Mouse (Mus musculus) liver, embryonic 14.5 days (tissue): ENCODE results near the gene Cenpa. TPM values are rescaled to one million over a fixed set of nuclear protein-coding genes. Genes with fewer than 3 reads are reported as not detected.
A peak's percentile ranks its signal among the peaks of the same experiment; 100 is the strongest.
"Not testable (repeated sequence)": the region's sequence is repeated elsewhere in the genome, so short reads cannot be mapped to it uniquely, and the experiment has no call there.

Source experiments
- ATAC-seq: fragments of 200-750 bp; cut with Nextera tagmentation; 2 replicates; pipeline ENCODE4 v1.8.0; 2017; ENCODE audit warnings: moderate number of reproducible peaks, mild to moderate bottlenecking, moderate library complexity; ENCODE audit not compliant: insufficient read depth
- DNase-seq, 3 experiments: peaks; one replicate each; pipeline ENCODE4 v3.0.0-alpha.2; 2012 to 2013; ENCODE audit warnings: low read depth in 3 of 3, low spot score in 3 of 3
- H3K27ac ChIP-seq: fragments of 300-500 bp; sonication (generic); 2 replicates; pipeline ENCODE4 v1.5.1; 2014; ENCODE audit warnings: moderate library complexity, mild to moderate bottlenecking, control low read depth, inconsistent platforms
- H3K27me3 ChIP-seq: fragments of 300-500 bp; sonication (generic); 2 replicates; pipeline ENCODE4 v1.6.1; 2014; ENCODE audit warnings: mild to moderate bottlenecking, low read length, moderate library complexity; ENCODE audit not compliant: control insufficient read depth, insufficient read depth
- H3K36me3 ChIP-seq: fragments of 300-500 bp; sonication (generic); replicated peaks from 2 replicates; pipeline ENCODE4 v1.6.1; 2014; ENCODE audit warnings: low read depth; ENCODE audit not compliant: control insufficient read depth, insufficient read depth
- H3K4me1 ChIP-seq, 2 experiments: fragments of 200-500 bp in 1 of 2; fragments of 300-500 bp in 1 of 2; sonication (generic) in 1 of 2; replicated peaks; 2 replicates each; pipeline ENCODE4 v1.6.1; 2012 to 2014; ENCODE audit warnings: antibody characterized with exemption in 1 of 2, inconsistent platforms in 1 of 2, low read length in 1 of 2; ENCODE audit not compliant: control insufficient read depth in 2 of 2, insufficient read depth in 2 of 2
- H3K4me2 ChIP-seq: fragments of 300-500 bp; sonication (generic); 2 replicates; pipeline ENCODE4 v1.6.1; 2014; ENCODE audit warnings: low read depth, mild to moderate bottlenecking, control low read depth, moderate library complexity
- H3K4me3 ChIP-seq, 2 experiments: fragments of 200-500 bp in 1 of 2; fragments of 300-500 bp in 1 of 2; sonication (generic) in 1 of 2; 2 replicates each; pipeline ENCODE4 v1.5.1; 2012 to 2014; ENCODE audit warnings: low read depth in 2 of 2, low read length in 2 of 2, mild to moderate bottlenecking in 2 of 2, control low read depth in 1 of 2, inconsistent platforms in 1 of 2, moderate library complexity in 1 of 2; ENCODE audit not compliant: insufficient read depth in 1 of 2
- H3K9ac ChIP-seq: fragments of 300-500 bp; sonication (generic); replicated peaks from 2 replicates; pipeline ENCODE4 v1.6.1; 2014; ENCODE audit warnings: mild to moderate bottlenecking, control low read depth, moderate library complexity
- H3K9me3 ChIP-seq: fragments of 300-500 bp; sonication (generic); 2 replicates; pipeline ENCODE4 v1.6.1; 2016; ENCODE audit warnings: low read length, mixed read lengths; ENCODE audit not compliant: control insufficient read depth
- CTCF ChIP-seq: IDR thresholded peaks from 2 replicates; pipeline ENCODE4 v1.5.1; 2016; ENCODE audit warnings: antibody characterized with exemption, low read depth, control low read depth
- EP300 ChIP-seq: IDR thresholded peaks from 2 replicates; pipeline ENCODE4 v1.6.1; 2016; ENCODE audit warnings: antibody characterized with exemption, low read depth
- WGBS: fragments of 180-500 bp; shearing (Covaris S2); extraction: QIAGEN DNeasy Blood & Tissue Kit; methylation state at CpG from one replicate; pipeline ENCODE4 v1.1.7; 2014; ENCODE audit not compliant: insufficient replicate concordance; 5-methylcytosine and 5-hydroxymethylcytosine counted together
- polyA plus RNA-seq, 2 experiments: library from polyadenylated mRNA; depleted of rRNA in 1 of 2; stranded (reverse) in 1 of 2; unstranded in 1 of 2; fragments of >200 nt; fragmentation: Nextera tagmentation in 1 of 2; extraction: Ambion mirVana in 1 of 2; gene quantifications; 2 replicates each; pipeline versions ENCODE4 v1.2.1 to v1.2.3; 2012 to 2014

Gene Cenpa
- polyA plus RNA-seq, 2 experiments: 122 to 209 TPM

DNA sequence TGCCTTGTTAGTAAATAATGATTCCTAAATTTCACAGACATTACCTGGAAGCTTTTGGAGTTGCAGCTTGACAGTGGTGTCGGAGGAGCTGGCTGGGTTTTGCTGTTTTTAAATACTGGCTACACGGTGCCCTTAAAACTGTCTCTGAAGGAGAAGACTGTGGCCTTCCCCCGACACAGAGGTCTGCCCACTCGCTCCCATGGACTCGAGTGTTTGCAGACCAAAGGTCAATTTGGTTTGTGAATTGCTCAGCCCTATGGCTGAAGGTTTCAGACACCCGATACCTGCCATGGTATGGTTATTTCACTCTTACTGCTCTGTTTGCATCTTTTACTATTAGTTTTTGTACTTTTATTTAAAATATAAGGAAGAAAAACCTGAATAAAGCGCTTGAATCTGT lies 7.4 kb downstream of the Cenpa start:
- H3K27ac ChIP-seq: no peak overlapping the region
- H3K4me3 ChIP-seq: no peak overlapping the region
- ATAC-seq (no peak), DNase-seq (no peak)
- H3K9me3 ChIP-seq: no peaks in the 10 kb centered on the region
- no peak overlapping the region for H3K9ac ChIP-seq
- H3K4me2 ChIP-seq: 0 out of 2 replicates have a peak overlapping the region, but pooled peaks have one; percentile 11
- H3K27me3 ChIP-seq: no peaks in the 10 kb centered on the region
- 82% methylated on average over 7 of the region's 7 CpGs for WGBS
- peaks cover 4 to 7% of the 10 kb centered on the region in 2 experiments for H3K4me1 ChIP-seq
- H3K36me3 ChIP-seq: peaks cover 75% of the 10 kb centered on the region
- TF ChIP-seq EP300 (no peak), CTCF (no peak)

DNA sequence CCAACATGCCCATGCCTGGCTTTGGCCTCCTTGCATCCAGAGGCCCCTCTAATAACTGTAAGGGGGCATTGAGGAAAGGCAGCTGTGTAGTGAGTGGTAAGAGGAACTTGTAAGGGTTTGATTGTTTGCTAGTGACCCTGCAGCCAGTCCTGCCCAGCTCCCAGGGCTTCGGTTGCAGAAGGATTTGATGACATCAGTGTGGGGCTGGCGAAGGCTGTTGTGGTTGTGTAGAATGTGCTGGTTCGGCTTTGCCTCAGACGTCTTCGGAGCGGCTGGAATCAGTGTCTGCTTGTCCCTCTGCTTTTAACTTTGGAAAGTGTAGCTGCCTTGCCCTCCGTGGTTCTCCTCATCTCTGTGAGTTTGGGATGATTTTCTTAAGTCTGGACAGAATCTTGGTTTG lies 10.2 kb downstream of the Cenpa start:
- ATAC-seq: no peak
- Histone ChIP-seq H3K9me3 (no peaks in the 10 kb centered on the region), H3K9ac (no peak overlapping the region), H3K4me2 (no peak overlapping the region), H3K4me3 (no peak overlapping the region), H3K27ac (no peak overlapping the region), H3K27me3 (no peaks in the 10 kb centered on the region), H3K36me3 (peaks cover 48% of the 10 kb centered on the region), H3K4me1 (no peaks in the 10 kb centered on the region)
- no peak for TF ChIP-seq CTCF
- no peak for TF ChIP-seq EP300
- no peak for DNase-seq
- 87% methylated on average over 7 of the region's 7 CpGs for WGBS

DNA sequence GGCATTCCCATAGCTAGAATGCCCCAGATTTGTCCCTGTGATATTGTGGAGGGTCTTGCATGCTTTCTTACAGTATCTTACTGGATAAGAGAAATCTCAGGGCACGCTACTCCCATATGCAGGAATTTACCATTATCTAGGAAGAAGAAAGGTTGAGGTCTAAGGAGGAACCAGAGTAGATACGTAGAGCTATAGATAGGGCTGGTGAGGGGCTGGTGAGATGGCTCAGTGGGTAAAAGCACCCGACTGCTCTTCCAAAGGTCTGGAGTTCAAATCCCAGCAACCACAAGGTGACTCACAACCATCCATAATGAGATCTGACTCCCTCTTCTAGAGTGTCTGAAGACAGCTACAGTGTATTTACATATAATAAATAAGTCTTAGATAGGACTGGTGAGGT lies 11.5 kb downstream of the Cenpa start:
- ATAC-seq, H3K4me3 ChIP-seq, H3K4me1 ChIP-seq, H3K9me3 ChIP-seq, H3K9ac ChIP-seq, H3K4me2 ChIP-seq, H3K27me3 ChIP-seq, H3K27ac ChIP-seq, DNase-seq: not testable (repeated sequence)
- H3K36me3 ChIP-seq: peaks cover 35% of the 10 kb centered on the region
- WGBS: 82% methylated on average over 3 of the region's 3 CpGs

DNA sequence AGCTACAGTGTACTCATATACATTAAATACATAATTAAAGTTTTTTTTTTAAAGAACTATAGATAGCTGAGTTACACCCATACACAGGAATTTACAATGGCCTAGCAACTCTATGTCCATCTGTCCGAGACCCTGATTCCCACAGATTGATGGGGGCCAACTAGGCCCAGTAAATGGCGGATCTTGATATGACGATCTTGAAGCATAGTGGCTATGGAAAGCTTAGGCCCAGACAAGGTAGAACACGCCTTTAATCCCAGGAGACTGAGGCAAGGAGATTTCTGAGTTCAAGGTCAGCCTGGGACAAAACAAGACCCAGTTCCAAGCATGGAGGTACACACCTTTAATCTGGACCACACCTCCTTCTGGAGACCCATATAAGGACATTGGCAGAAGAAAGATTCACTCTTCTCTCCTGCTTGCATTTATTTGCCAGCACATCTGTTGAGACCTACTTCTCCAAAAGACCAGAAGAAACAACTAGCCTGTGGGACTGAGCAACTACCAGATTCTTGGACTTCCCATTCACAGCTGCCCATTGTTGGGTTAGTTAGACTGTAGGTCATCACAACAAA lies 12.2 kb downstream of the Cenpa start:
- WGBS: 80% methylated on average over 4 of the region's 4 CpGs
- H3K9ac ChIP-seq: no peak overlapping the region
- no peak for DNase-seq
- no peaks in the 10 kb centered on the region for H3K4me1 ChIP-seq
- peaks cover 28% of the 10 kb centered on the region for H3K36me3 ChIP-seq
- H3K27me3 ChIP-seq: no peaks in the 10 kb centered on the region
- no peak for ATAC-seq
- no peak overlapping the region for H3K4me3 ChIP-seq
- TF ChIP-seq EP300 (no peak), CTCF (no peak)
- no peak overlapping the region for H3K4me2 ChIP-seq
- H3K27ac ChIP-seq: no peak overlapping the region
- no peaks in the 10 kb centered on the region for H3K9me3 ChIP-seq

DNA sequence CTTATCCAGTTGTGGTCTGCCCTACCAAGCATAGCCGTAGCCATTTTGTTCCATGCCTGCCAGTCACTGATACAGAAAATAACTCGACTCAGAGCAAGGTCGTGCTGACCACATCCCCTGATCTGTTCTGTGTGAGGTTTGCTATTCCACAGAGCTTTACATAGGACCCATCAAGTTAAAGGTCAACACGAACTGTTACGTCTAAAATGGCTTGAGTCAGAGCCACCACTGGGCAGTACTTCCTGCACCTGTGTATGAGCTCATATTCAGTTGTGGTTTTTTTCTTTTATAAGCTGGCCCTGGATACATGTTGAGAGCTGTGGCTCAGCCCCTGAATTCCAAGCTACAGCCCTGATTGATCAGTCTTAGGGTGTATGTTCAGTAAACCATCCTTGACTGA lies 13.0 kb downstream of the Cenpa start:
- Histone ChIP-seq H3K4me3 (no peak overlapping the region), H3K9me3 (no peaks in the 10 kb centered on the region), H3K27me3 (no peaks in the 10 kb centered on the region), H3K4me1 (no peaks in the 10 kb centered on the region), H3K4me2 (no peak overlapping the region), H3K9ac (no peak overlapping the region), H3K36me3 (peaks cover 20% of the 10 kb centered on the region), H3K27ac (no peak overlapping the region)
- no peak for TF ChIP-seq EP300
- TF ChIP-seq CTCF: no peak
- ATAC-seq (no peak), DNase-seq (no peak)
- 37% methylated on average over 5 of the region's 5 CpGs for WGBS
